Mouse (Mus musculus) heart, postnatal 4 days (tissue): Measurements from ENCODE around the gene Pcp4l1. TPM values are rescaled to one million over a fixed set of nuclear protein-coding genes. Genes with fewer than 3 reads are reported as not detected.

ENCODE experiments used
- DNase-seq: peaks from one replicate; pipeline ENCODE4 v3.0.0; 2021
- total RNA-seq, 2 experiments: library from RNA; stranded (reverse); gene quantifications; 2 replicates each; pipeline ENCODE4 v1.2.3; 2021

Gene Pcp4l1
- total RNA-seq, 2 experiments from 2014 or later, result 109 to 138 TPM

GRCm38 (mm10) chr1:171135600-171135999, 60.5 kb downstream of the Pcp4l1 start:
- no peak for DNase-seq

DNA sequence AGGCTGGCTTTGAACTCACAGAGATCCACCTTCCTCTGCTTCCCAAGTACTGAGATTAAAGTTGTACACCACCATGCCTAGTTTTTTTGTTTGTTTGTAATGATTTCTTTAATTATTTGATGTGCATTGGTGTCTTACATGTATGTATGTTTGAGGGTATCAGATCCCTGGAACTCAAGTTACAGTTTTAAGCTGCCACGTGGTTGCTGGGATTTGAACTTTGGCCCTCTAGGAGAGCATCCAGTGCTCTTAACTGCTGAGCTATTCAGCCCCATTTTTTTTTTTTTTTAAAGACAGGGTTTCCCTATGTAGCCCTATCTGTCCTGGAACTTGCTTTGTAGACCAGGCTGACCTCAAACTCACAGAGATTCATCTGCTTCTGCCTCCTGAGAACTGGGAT, 65.1 kb downstream of the Pcp4l1 start:
- DNase-seq, result no peak

- no peak for DNase-seq
These were observed 66.8 kb downstream of the Pcp4l1 start for GRCm38 (mm10) chr1:171129251-171129650.

DNA sequence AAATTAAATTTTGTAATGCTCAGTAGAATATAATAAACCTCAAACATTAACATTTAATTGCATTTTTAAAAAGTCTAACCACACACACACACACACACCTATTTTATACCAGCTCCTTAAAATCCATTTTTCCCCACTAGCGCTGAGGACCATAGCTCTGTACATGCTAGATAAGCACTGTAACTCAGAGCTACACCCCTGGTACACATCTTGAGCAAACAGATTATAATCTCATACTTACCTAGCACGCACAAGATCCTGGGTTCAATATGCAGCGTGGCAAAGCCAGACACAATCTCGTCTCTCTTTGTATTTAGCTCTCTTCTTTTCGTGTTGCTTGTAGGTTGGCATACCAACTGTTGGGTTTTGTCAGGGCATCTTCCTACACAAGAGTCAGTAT, 71.7 kb downstream of the Pcp4l1 start:
- no peak for DNase-seq

Other genes with a start within 250 kb of the Pcp4l1 start
- gene Fcgr2b, start 219.7 kb downstream of the Pcp4l1 start, total RNA-seq, result 1 to 10 TPM; 1.3 TPM
- under 1 TPM; 0.36 to 0.56 TPM for gene Fcgr4, start 177.3 kb downstream of the Pcp4l1 start, total RNA-seq
- 1 to 10 TPM; 4.2 to 4.6 TPM for gene Fcgr3, start 131.3 kb downstream of the Pcp4l1 start, total RNA-seq
- gene Cfap126, start 82.3 kb downstream of the Pcp4l1 start, total RNA-seq, result 1 to 10 TPM in 1 of 2 experiments, under 1 TPM in 1; 0.64 to 1.5 TPM
- 100 to 1,000 TPM; 847 to 901 TPM for gene Sdhc, start 45.7 kb downstream of the Pcp4l1 start, total RNA-seq
- 10 to 100 TPM in 1 of 2 experiments, 1 to 10 TPM in 1; 9.3 to 34.8 TPM for gene Mpz, start 45.6 kb downstream of the Pcp4l1 start, total RNA-seq
- gene Nr1i3, start 17.7 kb upstream of the Pcp4l1 start, total RNA-seq, result not detected
- 10 to 100 TPM; 79.9 to 85.2 TPM for gene Tomm40l, start 26.2 kb upstream of the Pcp4l1 start, total RNA-seq
- gene Apoa2, start 28.8 kb upstream of the Pcp4l1 start, total RNA-seq, result 1 to 10 TPM; 1.7 to 1.8 TPM
- gene Fcer1g, start 38.1 kb upstream of the Pcp4l1 start, total RNA-seq, result 10 to 100 TPM in 1 of 2 experiments, 1 to 10 TPM in 1; 8.7 to 10.1 TPM
- gene Adamts4, start 54.2 kb upstream of the Pcp4l1 start, total RNA-seq, result 1 to 10 TPM; 8.2 to 8.7 TPM
- 100 to 1,000 TPM; 862 to 916 TPM for gene Ndufs2, start 55.1 kb upstream of the Pcp4l1 start, total RNA-seq
- gene B4galt3, start 74.1 kb upstream of the Pcp4l1 start, total RNA-seq, result 10 to 100 TPM; 26.7 to 29.9 TPM
- gene Ppox, start 84.9 kb upstream of the Pcp4l1 start, total RNA-seq, result 10 to 100 TPM; 22.3 to 23.4 TPM
- gene Usp21, start 91.7 kb upstream of the Pcp4l1 start, total RNA-seq, result 10 to 100 TPM; 23.2 to 23.7 TPM
- 100 to 1,000 TPM; 102 to 108 TPM for gene Ufc1, start 98.8 kb upstream of the Pcp4l1 start, total RNA-seq
- 10 to 100 TPM; 28.5 to 29.8 TPM for gene Dedd, start 132.9 kb upstream of the Pcp4l1 start, total RNA-seq
- 10 to 100 TPM; 17.9 to 20.3 TPM for gene Nit1, start 149.4 kb upstream of the Pcp4l1 start, total RNA-seq
- 10 to 100 TPM; 76.2 to 80.2 TPM for gene Pfdn2, start 149.4 kb upstream of the Pcp4l1 start, total RNA-seq
- under 1 TPM; 0.50 TPM for gene Klhdc9, start 164.5 kb upstream of the Pcp4l1 start, total RNA-seq
- gene Nectin4, start 173.8 kb upstream of the Pcp4l1 start, total RNA-seq, result under 1 TPM; 0.07 TPM
- 1 to 10 TPM in 1 of 2 experiments, under 1 TPM in 1; 0.90 to 1.5 TPM for gene Arhgap30, start 192.7 kb upstream of the Pcp4l1 start, total RNA-seq
- gene Usf1, start 215.0 kb upstream of the Pcp4l1 start, total RNA-seq, result 10 to 100 TPM; 53.4 to 54.3 TPM
- gene Tstd1, start 222.6 kb upstream of the Pcp4l1 start, total RNA-seq, result 1 to 10 TPM; 1.1 to 1.7 TPM
- gene F11r, start 241.3 kb upstream of the Pcp4l1 start, total RNA-seq, result 10 to 100 TPM; 57.1 to 58.1 TPM